Mouse (Mus musculus): Measurements from ENCODE around the gene Ypel2. TPM values are rescaled to one million over a fixed set of nuclear protein-coding genes. Genes with fewer than 3 reads are reported as not detected.

Gene Ypel2
- total RNA-seq, 2 experiments from 2014 or later: 26.1 to 31.3 TPM

DNA sequence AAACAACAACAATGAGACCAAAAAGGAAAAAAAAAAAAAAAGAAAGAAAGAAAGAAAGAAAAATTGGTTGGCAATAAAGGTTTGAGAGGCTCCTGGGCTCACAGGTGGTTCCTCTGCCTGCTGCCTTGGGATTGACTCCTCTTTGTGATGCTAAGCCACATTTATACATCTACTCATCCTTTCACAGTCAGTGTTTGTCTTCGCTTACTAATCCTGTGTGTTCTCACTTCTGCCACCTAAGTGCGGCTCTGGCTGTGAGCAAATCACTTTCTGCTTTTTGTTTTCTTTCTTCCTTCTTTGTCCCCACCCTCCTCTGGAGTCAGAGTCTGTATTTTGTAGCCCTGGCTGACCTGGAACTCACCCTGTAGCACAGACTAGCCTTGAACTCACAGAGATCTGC lies 2.8 kb upstream of the Ypel2 start:
- no peak for DNase-seq
- intact Hi-C loops (cut with DNase I): loop anchor here (10.0 kb wide), 2 partner anchors 51 to 101 kb away; no protein-coding TSS in a partner anchor

DNA sequence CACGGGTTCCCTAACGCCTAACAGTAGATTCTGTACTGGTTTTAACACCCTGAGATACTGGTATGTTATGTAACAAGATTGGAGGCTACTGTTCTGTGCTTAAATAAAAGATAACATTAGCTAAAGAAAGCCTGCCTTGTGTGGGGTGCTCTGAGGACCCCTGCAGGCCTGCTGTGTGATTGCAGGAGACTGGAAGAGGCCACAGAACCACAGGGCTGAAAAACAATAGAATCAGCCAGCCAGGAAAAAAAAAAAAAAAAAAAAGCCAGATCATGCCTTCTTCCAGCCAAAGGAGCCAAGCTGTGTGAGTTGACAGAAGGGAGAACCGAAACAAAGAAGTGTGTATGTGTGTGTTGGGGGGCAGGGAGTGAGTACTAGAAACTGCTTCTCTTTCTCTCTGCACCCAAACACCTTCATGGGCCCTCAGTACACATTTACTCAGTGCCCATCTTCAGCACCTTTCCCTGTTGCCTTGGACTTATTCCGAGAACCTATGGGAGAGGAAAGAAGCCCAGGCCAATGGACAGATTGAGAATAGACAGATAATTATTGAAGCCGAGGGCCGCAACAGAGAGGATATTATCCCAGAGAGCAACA lies 2.2 kb upstream of the Ypel2 start:
- intact Hi-C loops (cut with DNase I): loop anchor here (1.0 to 10.0 kb wide), 3 partner anchors 51 to 101 kb away; no protein-coding TSS in a partner anchor

DNA sequence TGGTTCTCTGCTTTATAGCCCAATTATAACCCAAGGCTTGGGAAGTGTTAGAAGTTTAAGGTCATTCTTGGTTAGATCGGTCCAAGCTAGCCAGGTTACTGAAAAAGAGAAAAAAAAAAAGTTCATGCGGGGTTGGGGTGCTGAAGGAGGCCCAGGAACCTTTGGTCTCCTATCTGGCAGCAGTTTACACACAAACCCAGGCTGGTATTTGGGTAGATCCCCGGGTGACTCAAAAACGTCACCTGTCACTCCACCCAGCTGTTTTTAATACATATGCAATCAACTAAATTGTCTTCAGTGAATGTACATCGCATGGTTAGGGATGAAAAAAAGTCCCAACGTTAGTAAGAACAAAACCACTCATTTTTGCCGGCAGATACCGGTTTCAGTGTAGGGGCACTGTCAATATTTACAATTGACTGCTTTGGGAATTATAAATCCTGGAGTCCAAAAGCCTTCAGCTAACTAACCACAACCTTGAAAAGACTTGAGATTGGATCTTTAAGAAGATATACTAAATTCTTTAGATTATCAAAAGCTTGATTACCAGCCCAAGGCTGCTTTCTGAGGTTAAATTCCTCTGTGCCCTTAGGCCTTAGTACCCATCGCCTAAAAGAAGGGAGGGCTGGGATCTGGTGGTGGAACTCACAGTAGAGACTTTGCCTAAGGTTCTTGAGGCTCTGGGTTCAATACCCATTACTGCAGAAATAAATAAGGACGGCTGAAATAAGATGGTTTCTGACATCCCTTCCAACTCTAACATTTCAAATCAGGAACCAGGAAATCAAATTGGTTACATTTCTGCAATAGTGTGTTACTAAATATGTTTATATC lies 1.5 kb upstream of the Ypel2 start:
- DNase-seq: no peak
- intact Hi-C loops (cut with DNase I): loop anchor here (1.0 to 10.0 kb wide), 4 partner anchors 50 to 188 kb away; partner anchors contain the start of gene Dhx40

More for the DNA sequence above, 2.2 kb upstream of the Ypel2 start:
- DNase-seq: peak; percentile 75 to 79

DNA sequence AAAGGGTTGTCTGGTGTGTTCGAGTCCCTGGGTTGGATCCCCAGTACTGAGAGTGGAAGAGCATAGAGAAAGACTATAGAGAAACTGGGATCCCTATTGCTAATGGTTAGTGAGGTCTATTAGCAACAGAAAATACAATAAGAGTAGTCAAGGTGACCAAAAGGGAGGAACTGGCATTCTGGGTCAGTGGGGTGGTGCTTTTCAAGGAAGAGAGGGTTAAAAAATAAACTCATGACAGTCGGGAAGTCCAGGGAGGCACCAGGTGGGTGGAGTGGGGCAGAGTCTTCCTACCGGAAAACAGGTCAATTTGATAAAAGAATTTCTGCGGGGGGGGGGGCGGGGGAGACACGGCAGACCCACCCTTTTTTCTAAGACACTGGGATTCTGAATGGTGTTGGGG lies 823 bp upstream of the Ypel2 start:
- intact Hi-C loops (cut with DNase I): loop anchor here (5.0 to 10.0 kb wide), 3 partner anchors 50 to 187 kb away; partner anchors contain the start of gene Dhx40
- DNase-seq: peak in 1 of 2 experiments; percentile 19

DNA sequence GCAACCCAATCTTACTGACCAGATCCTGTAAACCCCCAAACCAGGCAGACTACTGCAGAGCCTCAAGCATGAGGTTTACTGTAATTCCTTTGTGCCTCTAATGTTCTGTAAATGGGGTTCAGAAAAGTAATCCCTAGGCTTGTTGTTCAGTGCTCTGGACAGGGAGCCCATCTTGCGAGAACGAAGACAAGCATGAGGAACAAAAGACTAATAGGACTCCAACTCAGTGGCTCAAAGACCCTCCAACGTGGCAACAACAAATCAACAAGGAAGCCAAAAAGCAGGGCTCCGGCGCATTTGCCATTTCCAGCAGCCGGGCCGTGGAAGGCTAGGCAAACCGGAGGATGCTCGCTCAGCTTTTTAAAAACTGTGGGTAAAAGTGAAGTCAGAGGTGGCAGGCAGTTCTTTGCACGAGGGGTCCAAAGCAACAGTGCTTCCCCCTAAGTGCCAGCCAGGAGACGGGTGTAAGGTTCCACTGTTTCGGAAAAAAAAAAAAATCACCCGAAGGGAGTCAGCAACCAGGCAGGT lies 982 bp downstream of the Ypel2 start:
- intact Hi-C loops (cut with DNase I): loop anchor here (2.0 to 10.0 kb wide), 4 partner anchors 28 to 185 kb away; partner anchors contain the start of gene Dhx40
- peak; percentile 35 to 46 for DNase-seq

GRCm38 (mm10) chr11:86991241-86991640 lies 2.3 kb downstream of the Ypel2 start:
- intact Hi-C loops (cut with DNase I): loop anchor here (5.0 to 10.0 kb wide), 3 partner anchors 46 to 184 kb away; partner anchors contain the start of gene Dhx40
- no peak for DNase-seq

DNA sequence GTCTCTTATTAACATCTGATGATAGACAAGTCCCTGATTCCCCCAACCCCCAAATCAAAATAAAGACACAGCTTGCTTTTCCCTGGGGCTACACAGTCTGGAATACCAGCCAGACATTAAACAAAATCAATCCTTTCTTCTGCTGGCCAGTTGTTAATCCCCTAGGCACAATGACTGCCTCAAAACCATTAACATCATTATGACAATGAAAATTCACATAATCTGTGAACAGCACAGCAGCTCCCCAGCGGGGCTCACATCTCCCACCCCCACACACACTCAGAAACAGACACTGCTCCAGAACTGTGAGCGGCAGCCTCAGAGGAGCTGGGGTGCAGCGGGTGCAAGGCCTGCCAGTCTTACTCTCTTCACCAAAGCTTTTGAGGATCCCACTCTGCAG lies 3.2 kb downstream of the Ypel2 start:
- intact Hi-C loops (cut with DNase I): loop anchor here (5.0 to 10.0 kb wide), 3 partner anchors 46 to 183 kb away; partner anchors contain the start of gene Dhx40
- DNase-seq: no peak

DNA sequence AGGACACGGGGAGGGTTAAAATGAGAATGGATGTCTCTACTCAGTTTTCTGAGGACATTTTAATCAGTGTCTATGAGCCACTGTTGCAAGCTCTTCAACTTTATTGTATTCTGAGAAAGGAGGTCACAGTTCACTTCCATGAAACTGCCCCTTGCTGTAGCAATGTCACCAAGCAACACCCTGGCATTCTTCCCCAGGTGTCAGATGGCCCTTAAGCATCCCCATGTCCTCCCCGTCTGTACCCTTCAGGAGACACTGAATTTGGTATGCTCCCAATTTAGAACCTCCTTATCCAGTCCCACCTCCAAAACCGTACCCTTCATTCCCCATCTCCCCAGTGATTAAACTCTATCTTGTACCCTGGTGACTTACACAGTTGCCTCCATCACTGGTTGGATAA lies 8.5 kb downstream of the Ypel2 start:
- DNase-seq: no peak

DNA sequence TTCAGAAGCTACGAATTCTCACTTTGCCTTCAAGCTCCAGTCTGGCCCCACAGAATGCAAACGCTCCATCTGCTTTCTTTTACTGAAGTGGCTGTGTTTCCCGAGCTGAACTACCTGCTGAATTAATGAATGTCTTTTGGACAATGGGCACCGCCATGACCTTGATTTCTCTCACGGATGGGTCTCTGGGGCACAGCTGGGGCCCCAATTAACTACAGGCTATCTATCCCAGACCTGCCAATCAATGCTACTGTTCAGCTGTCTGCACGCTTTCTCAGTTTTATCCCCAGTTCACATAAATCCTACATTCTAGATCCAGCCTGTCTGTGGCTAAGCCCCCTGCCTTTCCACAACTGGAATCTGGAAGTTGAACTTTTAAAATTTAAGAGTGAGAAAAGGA lies 10.5 kb downstream of the Ypel2 start:
- intact Hi-C loops (cut with DNase I): no loop called here
- DNase-seq: no peak

More for the DNA sequence above, 8.5 kb downstream of the Ypel2 start:
- intact Hi-C loops (cut with DNase I): no loop called here

- DNase-seq: no peak
- intact Hi-C loops (cut with DNase I): no loop called here
Observed at GRCm38 (mm10) chr11:86981229-86981791, 12.2 kb downstream of the Ypel2 start.

GRCm38 (mm10) chr11:86980526-86980925 lies 13.0 kb downstream of the Ypel2 start:
- no peak for DNase-seq
- intact Hi-C loops (cut with DNase I): no loop called here

DNA sequence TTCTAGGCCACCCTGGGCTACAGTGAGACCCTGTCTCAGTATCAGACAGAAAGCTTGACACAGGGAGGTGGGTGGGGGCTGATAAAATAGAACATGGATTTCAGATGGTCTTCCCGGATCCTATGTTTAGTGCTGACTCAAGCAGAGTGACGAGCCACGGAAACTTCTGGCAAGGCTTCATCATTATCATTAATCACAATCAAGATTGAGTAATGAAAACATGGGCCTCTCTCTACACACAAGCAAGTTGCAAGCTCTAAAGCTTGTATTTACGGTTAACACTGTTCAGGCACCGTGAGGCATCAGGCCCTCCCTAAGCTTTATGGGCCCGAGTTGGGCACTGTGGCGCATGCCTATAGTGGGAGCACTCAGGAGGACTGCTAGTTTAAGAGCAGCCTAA lies 13.7 kb downstream of the Ypel2 start:
- intact Hi-C loops (cut with DNase I): no loop called here

GRCm38 (mm10) chr11:86977242-86977641 lies 16.3 kb downstream of the Ypel2 start:
- no peak for DNase-seq
- intact Hi-C loops (cut with DNase I): no loop called here

More for the DNA sequence above, 13.7 kb downstream of the Ypel2 start:
- no peak for DNase-seq

DNA sequence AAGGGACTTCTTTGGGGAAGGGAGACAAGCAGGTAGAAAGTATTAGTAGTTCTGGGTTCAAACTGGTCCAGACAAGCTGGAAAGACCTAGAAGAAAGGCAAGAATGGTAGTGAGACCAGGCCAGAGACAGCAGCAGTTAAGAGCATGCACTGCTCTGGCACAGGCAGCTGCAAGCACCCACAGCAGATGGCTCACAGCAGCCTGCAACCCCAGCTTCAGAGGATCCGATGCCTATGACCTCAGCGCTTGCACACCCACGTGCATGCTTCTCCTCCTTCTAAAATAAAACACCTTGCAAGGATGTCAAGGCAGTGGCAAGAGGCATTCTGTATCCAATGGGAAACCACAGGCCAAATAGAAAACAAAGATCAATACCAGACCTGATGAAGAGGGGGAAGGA lies 19.1 kb downstream of the Ypel2 start:
- intact Hi-C loops (cut with DNase I): no loop called here
- no peak for DNase-seq

GRCm38 (mm10) chr11:86973255-86973654 lies 20.3 kb downstream of the Ypel2 start:
- intact Hi-C loops (cut with DNase I): no loop called here
- no peak for DNase-seq

DNA sequence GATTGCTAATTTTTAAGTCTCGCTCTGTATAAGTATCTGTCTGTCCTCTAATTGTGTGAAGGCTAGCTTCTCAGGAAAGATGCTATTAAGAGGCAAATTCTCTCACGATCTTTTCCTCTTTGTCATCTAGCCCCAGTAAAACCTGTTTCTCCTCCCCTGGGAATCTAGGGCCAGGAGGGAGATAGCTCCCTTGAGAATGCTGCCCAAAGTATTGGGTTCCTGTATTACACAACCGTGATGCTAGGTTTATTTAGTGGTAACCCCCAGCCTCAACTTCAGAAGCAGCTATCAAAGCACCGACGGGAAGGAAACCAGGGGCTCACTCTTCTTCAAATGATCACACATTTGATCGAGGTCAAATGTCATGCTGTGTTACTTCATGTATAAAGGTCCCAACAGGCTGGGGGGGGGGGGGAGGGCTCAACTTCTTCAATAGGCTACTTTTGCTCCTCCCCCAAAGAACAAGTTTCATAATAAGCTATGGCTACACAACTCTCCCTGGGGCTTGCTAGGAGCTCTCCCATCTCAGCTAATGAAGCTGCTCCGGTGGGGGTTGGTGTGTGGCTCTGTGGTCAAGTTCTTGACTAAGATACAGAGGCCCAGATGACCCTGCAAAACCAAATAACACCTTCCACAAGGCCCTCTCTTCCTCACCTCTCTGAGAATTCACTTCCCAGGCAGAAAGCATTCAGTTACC lies 22.3 kb downstream of the Ypel2 start:
- DNase-seq: no peak
- intact Hi-C loops (cut with DNase I): no loop called here

DNA sequence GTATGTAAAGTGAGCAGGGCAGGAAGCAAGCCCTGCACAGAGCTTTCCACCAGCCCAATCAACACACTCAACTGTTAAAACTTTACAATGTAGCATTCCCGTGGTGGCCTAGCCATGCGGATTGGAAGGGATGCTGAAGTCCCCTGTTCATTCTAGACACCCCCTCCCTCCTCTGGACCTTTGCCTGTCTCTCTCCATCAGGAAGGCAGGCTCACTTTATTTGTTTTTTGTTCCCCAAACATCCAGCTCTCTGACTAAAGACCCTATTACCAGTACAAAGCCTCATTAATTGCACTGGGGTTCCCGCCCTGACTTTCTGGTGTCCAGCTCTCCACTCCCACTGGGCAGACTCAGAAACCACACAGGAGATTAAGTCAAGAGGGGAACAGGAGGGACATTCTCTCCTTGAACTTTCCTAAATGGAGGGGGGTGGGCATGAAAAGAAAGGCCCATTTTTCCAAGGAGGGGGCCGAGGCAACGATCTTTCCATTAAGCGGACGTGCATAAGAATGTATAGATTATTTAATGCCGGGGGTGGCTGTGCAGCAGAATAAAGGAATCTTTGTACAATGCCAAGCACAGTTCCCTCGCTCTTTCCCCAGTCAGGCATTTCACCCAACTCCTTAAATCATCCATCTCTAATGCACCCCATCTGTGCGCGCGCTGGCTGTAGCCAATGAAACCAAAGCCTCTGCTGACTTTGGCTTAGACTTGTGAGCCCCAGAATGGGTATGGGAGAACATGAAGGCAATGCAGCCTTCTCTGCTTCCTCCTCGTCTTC lies 24.3 kb downstream of the Ypel2 start:
- DNase-seq: no peak
- intact Hi-C loops (cut with DNase I): no loop called here

- intact Hi-C loops (cut with DNase I): no loop called here
Observed at GRCm38 (mm10) chr11:86967506-86967905, 26.0 kb downstream of the Ypel2 start.

DNA sequence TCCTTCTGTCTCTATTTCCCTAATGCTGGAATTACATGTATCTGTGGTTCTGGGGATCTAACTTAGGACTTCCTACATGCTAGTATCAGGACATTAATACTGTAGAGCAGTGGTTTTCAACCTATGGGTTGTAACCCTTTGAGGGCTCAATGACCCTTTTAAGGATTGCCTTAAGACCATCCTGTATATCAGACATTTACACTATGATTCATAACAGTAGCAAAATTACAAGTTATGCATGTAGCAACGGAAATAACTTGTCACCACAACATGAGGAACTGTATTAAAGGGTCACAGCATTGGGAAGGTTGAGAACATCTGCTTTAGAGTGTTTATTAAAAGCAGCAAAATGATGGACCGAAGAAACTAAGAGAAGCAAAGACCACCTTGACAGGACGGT lies 26.8 kb downstream of the Ypel2 start:
- DNase-seq: no peak
- intact Hi-C loops (cut with DNase I): no loop called here

More at GRCm38 (mm10) chr11:86967506-86967905, 26.0 kb downstream of the Ypel2 start:
- DNase-seq: no peak

Measured in heart, postnatal 10 days (tissue).